Mouse (Mus musculus) liver, embryonic 14.5 days (tissue): ENCODE data around the gene Swsap1.

Experiments used
- CTCF ChIP-seq: IDR thresholded peaks from 2 replicates; pipeline ENCODE4 v1.5.1; 2016; ENCODE audit warnings: antibody characterized with exemption, low read depth, control low read depth
- EP300 ChIP-seq: IDR thresholded peaks from 2 replicates; pipeline ENCODE4 v1.6.1; 2016; ENCODE audit warnings: antibody characterized with exemption, low read depth

GRCm38 (mm10) chr9:21944267-21944666 is 11.3 kb upstream of the Swsap1 start:
- TF ChIP-seq CTCF (no peak), EP300 (no peak)
